ENCODE assay signal across 15 mouse cellular contexts in the genomic region with DNA sequence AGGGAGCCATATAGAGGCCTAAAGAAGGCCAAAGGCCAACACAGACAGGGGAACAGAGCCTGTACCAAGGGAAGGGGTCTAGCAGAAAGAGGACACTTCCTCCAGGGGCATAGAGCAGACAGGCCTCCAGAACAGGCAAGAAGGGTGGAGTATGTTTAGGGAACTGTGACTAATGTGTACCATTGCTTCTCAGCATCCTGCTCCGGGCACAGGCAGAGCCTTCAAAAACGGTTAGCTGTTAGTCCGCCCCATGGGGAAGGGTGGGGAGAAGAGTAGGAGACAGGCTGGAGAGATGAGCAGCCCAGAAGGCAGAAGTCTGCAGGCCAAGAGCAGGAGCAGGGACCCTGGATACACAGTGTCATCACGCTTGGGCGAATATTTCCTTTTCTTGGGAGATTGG.
DNase-seq lines count a peak whose midpoint lies in the region; ATAC-seq and TF ChIP-seq lines count a peak whose summit lies in the region.
"Had no signal": no experiment of that assay in that cellular context is flagged by ENCODE, and none has a peak within 500 bp of the region (broad histone marks: within the 10 kb centered on the region; RNA-seq: fewer than 3 reads in every experiment).

No protein-coding gene starts in this region.

- TF ChIP-seq CTCF in layer of hippocampus, adult 2 months (conservative IDR thresholded peaks at IDR 0.05) = peak; percentile 32
- no peak for TF ChIP-seq CTCF in E14TG2a.4 (conservative IDR thresholded peaks at IDR 0.05; ENCODE audit: low read length)
- TF ChIP-seq CTCF in MEL (IDR thresholded peaks at IDR 0.05 in 2 of 3, conservative IDR thresholded peaks at IDR 0.05 in 1 of 3; ENCODE audit: control insufficient read depth in 1 of 3, insufficient read depth in 1 of 3, low read depth in 2 of 3, low read length in 3 of 3, poor library complexity in 1 of 3, severe bottlenecking in 1 of 3) = no peak

- no peak for TF ChIP-seq POLR2A in MEL (IDR thresholded peaks at IDR 0.05; ENCODE audit: control insufficient read depth in 1 of 2, insufficient read depth in 1 of 2, low read depth in 1 of 2, low read length in 2 of 2, poor library complexity in 1 of 2)

- DNase-seq in layer of hippocampus, adult 2 months (ENCODE audit: low spot score in 2 of 2) = no peak
- no peak for DNase-seq in layer of hippocampus, postnatal 25 days (ENCODE audit: extremely low spot score in 1 of 2, low spot score in 1 of 2)
- peak; percentile 55 for DNase-seq in MEL (ENCODE audit: low read depth, low spot score)
- DNase-seq in urinary bladder, postnatal 36 days (ENCODE audit: low spot score in 2 of 2) = no peak
- DNase-seq: cerebellum, adult 8-10 months; liver, postnatal 0 days; lung, postnatal 4 days; right cerebral cortex, postnatal 14 days had no signal

- TF ChIP-seq EP300 in MEL (IDR thresholded peaks at IDR 0.05; ENCODE audit: low read depth in 1 of 2, low read length in 2 of 2) = no peak

- H3K79me2 ChIP-seq in MEL (ENCODE audit: control insufficient read depth, insufficient read depth, low read length, poor library complexity) (no peaks in the 10 kb centered on the region; the same call in 1 of the 2 replicates), macrophage (ENCODE audit: inconsistent target) (no peaks in the 10 kb centered on the region)

- WGBS in macrophage (ENCODE audit: missing documents) = 68% methylated on average over 5 of the region's 5 CpGs

- no peaks in the 10 kb centered on the region for H3K36me3 ChIP-seq in E14TG2a.4 (ENCODE audit: insufficient read depth, low read length)
- peaks cover 0 to 4% of the 10 kb centered on the region in 2 experiments; a peak in 2 of 4 replicates for H3K36me3 ChIP-seq in MEL (ENCODE audit: control insufficient read depth in 1 of 2, insufficient read depth in 2 of 2, low read length in 2 of 2)
- H3K36me3 ChIP-seq in macrophage (ENCODE audit: inconsistent target) = no peaks in the 10 kb centered on the region
- H3K36me3 ChIP-seq: hindbrain, embryonic 10.5 days; midbrain, embryonic 15.5 days; neural tube, embryonic 12.5 days had no signal

- no peak overlapping the region for H3K4me3 ChIP-seq in layer of hippocampus, adult 2 months
- H3K4me3 ChIP-seq in E14TG2a.4 (replicated peaks; ENCODE audit: low read length) (peak overlapping the region; percentile 64), MEL (ENCODE audit: control insufficient read depth in 1 of 2, insufficient read depth in 1 of 2, low read depth in 2 of 2, low read length in 2 of 2) (peak overlapping the region in 1 of 2 experiments; percentile 73; a peak in 1 of 4 replicates), macrophage (ENCODE audit: inconsistent target) (no peak overlapping the region)
- H3K4me3 ChIP-seq: midbrain, embryonic 15.5 days; neural tube, embryonic 12.5 days had no signal

- H3K27ac ChIP-seq in layer of hippocampus, adult 2 months = no peak overlapping the region
- H3K27ac ChIP-seq in MEL (ENCODE audit: control insufficient read depth, low read depth, low read length) = peak overlapping the region; percentile 51
- H3K27ac ChIP-seq in macrophage = peak overlapping the region; percentile 95
- H3K27ac ChIP-seq: midbrain, embryonic 15.5 days; neural tube, embryonic 12.5 days had no signal

- TF ChIP-seq RAD21 in MEL (IDR thresholded peaks at IDR 0.05; ENCODE audit: low read depth, low read length) = no peak

- H3K27me3 ChIP-seq in E14TG2a.4 (ENCODE audit: insufficient read depth, low read length) = no peaks in the 10 kb centered on the region
- H3K27me3 ChIP-seq in MEL (ENCODE audit: control insufficient read depth in 1 of 2, insufficient read depth in 2 of 2, low read length in 2 of 2) = no peaks in the 10 kb centered on the region
- H3K27me3 ChIP-seq: midbrain, embryonic 15.5 days; neural tube, embryonic 12.5 days had no signal

- no peak for ATAC-seq in cerebellum, adult (ENCODE audit: insufficient number of reproducible peaks, low FRiP score, low TSS enrichment)
- ATAC-seq: inflammation-experienced regulatory T-cells, adult 6 months; midbrain, embryonic 15.5 days had no signal

- peaks cover 97% of the 10 kb centered on the region for H3K4me1 ChIP-seq in E14TG2a.4 (replicated peaks; ENCODE audit: low read depth, low read length)
- H3K4me1 ChIP-seq in MEL (ENCODE audit: control insufficient read depth in 1 of 2, insufficient read depth in 2 of 2, low read length in 2 of 2) = peaks cover 2 to 9% of the 10 kb centered on the region in 2 experiments; a peak in 3 of 4 replicates

- peak overlapping the region; percentile 69 for H3K9ac ChIP-seq in MEL (ENCODE audit: control insufficient read depth, low read depth, low read length, poor library complexity, severe bottlenecking)
- H3K9ac ChIP-seq: midbrain, embryonic 15.5 days; neural tube, embryonic 12.5 days had no signal

- H3K9me3 ChIP-seq in E14TG2a.4 (ENCODE audit: low read length) (no peaks in the 10 kb centered on the region), MEL (replicated peaks; ENCODE audit: insufficient read depth, low read length) (no peaks in the 10 kb centered on the region)
- H3K9me3 ChIP-seq: hindbrain, embryonic 10.5 days; midbrain, embryonic 15.5 days; neural tube, embryonic 12.5 days had no signal

TF ChIP-seq in MEL, 35 proteins besides CTCF, POLR2A, EP300 and RAD21:
- TF ChIP-seq MYC (IDR thresholded peaks at IDR 0.05; ENCODE audit: low read depth, low read length) = no peak
- TF ChIP-seq TCF12 (IDR thresholded peaks at IDR 0.05; ENCODE audit: low read depth, low read length) = no peak
- TF ChIP-seq JUND (IDR thresholded peaks at IDR 0.05; ENCODE audit: low read depth, low read length) = no peak
- TF ChIP-seq UBTF (IDR thresholded peaks at IDR 0.05; ENCODE audit: borderline replicate concordance, insufficient read depth, low read depth, low read length) = no peak
- TF ChIP-seq GATA1 (IDR thresholded peaks at IDR 0.05; ENCODE audit: low read depth, low read length) = no peak
- TF ChIP-seq E2F4 (IDR thresholded peaks at IDR 0.05; ENCODE audit: borderline replicate concordance, low read depth, low read length) = no peak
- TF ChIP-seq NRF1 (IDR thresholded peaks at IDR 0.05; ENCODE audit: insufficient read depth, low read depth, low read length, poor library complexity, severe bottlenecking) = no peak
TF ChIP-seq in MEL: peak in this region for 0.
